Mouse (Mus musculus) hindbrain, embryonic 14.5 days (tissue): ENCODE measurements around the gene Yy2. TPM values are rescaled to one million over a fixed set of nuclear protein-coding genes. Genes with fewer than 3 reads are reported as not detected.

Source experiments
- ATAC-seq: fragments of 200-750 bp; cut with Nextera tagmentation; 2 replicates; pipeline ENCODE4 v1.8.0; 2017; ENCODE audit warnings: moderate number of reproducible peaks, mild to moderate bottlenecking, moderate TSS enrichment, moderate library complexity; ENCODE audit not compliant: low FRiP score
- DNase-seq: peaks from one replicate; pipeline ENCODE4 v3.0.0-alpha.2; 2015; ENCODE audit warnings: low spot score
- H3K27ac ChIP-seq: fragments of 300-500 bp; sonication (generic); 2 replicates; pipeline ENCODE4 v1.5.1; 2014; ENCODE audit warnings: mild to moderate bottlenecking, moderate library complexity
- H3K27me3 ChIP-seq: fragments of 300-500 bp; sonication (generic); 2 replicates; pipeline ENCODE4 v1.6.1; 2014; ENCODE audit warnings: mild to moderate bottlenecking, low read length, mixed read lengths; ENCODE audit not compliant: control insufficient read depth, insufficient read depth
- H3K36me3 ChIP-seq: fragments of 300-500 bp; sonication (generic); replicated peaks from 2 replicates; pipeline ENCODE4 v1.6.1; 2014; ENCODE audit not compliant: control insufficient read depth, insufficient read depth
- H3K4me1 ChIP-seq: fragments of 300-500 bp; sonication (generic); replicated peaks from 2 replicates; pipeline ENCODE4 v1.6.1; 2014; ENCODE audit warnings: antibody characterized with exemption, low read length, mixed read lengths; ENCODE audit not compliant: control insufficient read depth, insufficient read depth
- H3K4me2 ChIP-seq: fragments of 300-500 bp; sonication (generic); replicated peaks from 2 replicates; pipeline ENCODE4 v1.6.1; 2014; ENCODE audit warnings: mild to moderate bottlenecking, moderate library complexity
- H3K4me3 ChIP-seq: fragments of 300-500 bp; sonication (generic); replicated peaks from 2 replicates; pipeline ENCODE4 v1.5.1; 2014; ENCODE audit warnings: mild to moderate bottlenecking, low read length
- H3K9ac ChIP-seq: fragments of 300-500 bp; sonication (generic); 2 replicates; pipeline ENCODE4 v1.6.1; 2014
- H3K9me3 ChIP-seq: fragments of 300-500 bp; sonication (generic); 2 replicates; pipeline ENCODE4 v1.6.1; 2016; ENCODE audit warnings: low read length; ENCODE audit not compliant: control insufficient read depth
- WGBS: fragments of 180-500 bp; shearing (Covaris S2); extraction: QIAGEN DNeasy Blood & Tissue Kit; methylation state at CpG from one replicate; pipeline ENCODE4 v1.1.7; 2014; 5-methylcytosine and 5-hydroxymethylcytosine counted together
- polyA plus RNA-seq: library from polyadenylated mRNA; unstranded; fragments of >200 nt; fragmentation: Nextera tagmentation; extraction: Ambion mirVana; gene quantifications from 2 replicates; pipeline ENCODE4 v1.2.1, GENCODE M21; 2014

The Yy2 gene
- polyA plus RNA-seq = 2.3 and 2.5 TPM in 2 replicates

- 89% methylated on average over 26 of the region's 26 CpGs for WGBS
- DNase-seq = no peak
- H3K9ac ChIP-seq = no peak within 1 kb of the TSS
- H3K27me3 ChIP-seq = no peaks in the 10 kb centered on the region
- H3K27ac ChIP-seq = no peak within 1 kb of the TSS
- no peak for ATAC-seq
- H3K36me3 ChIP-seq = no peaks in the 10 kb centered on the region; the same call in 1 of the 2 replicates
- no peaks in the 10 kb centered on the region for H3K4me1 ChIP-seq
- H3K4me3 ChIP-seq = no peak within 1 kb of the TSS
- no peak within 1 kb of the TSS for H3K4me2 ChIP-seq
- H3K9me3 ChIP-seq = no peaks in the 10 kb centered on the region
Observed at GRCm38 (mm10) chrX:157568840-157569239, at the start of gene Yy2. Gene Yy2, minus strand, starts transcription at chrX:157568985.

GRCm38 (mm10) chrX:157612894-157613293 lies 44.1 kb upstream of the Yy2 start:
- H3K36me3 ChIP-seq = no peaks in the 10 kb centered on the region
- 15% methylated on average over 27 of the region's 32 CpGs for WGBS
- H3K9me3 ChIP-seq = no peaks in the 10 kb centered on the region
- H3K27me3 ChIP-seq = no peaks in the 10 kb centered on the region
- ATAC-seq (no peak), DNase-seq (no peak)
- H3K27ac ChIP-seq = no peak overlapping the region
- no peak overlapping the region for H3K9ac ChIP-seq
- H3K4me1 ChIP-seq = no peaks in the 10 kb centered on the region
- peak overlapping the region; percentile 36 for H3K4me2 ChIP-seq
- no peak overlapping the region for H3K4me3 ChIP-seq

- ATAC-seq (no peak), DNase-seq (peak; percentile 65)
- 14% methylated on average over 3 of the region's 3 CpGs for WGBS
- H3K4me2 ChIP-seq = peak overlapping the region; percentile 15; the same call in 1 of the 2 replicates
- H3K4me3 ChIP-seq = no peak overlapping the region
- no peaks in the 10 kb centered on the region for H3K9me3 ChIP-seq
- H3K4me1 ChIP-seq = peaks cover 8% of the 10 kb centered on the region
- no peaks in the 10 kb centered on the region for H3K27me3 ChIP-seq
- peak overlapping the region; percentile 62; the same call in 1 of the 2 replicates for H3K27ac ChIP-seq
- no peaks in the 10 kb centered on the region for H3K36me3 ChIP-seq
- no peak overlapping the region for H3K9ac ChIP-seq
Observed at GRCm38 (mm10) chrX:157601450-157601849, 32.7 kb upstream of the Yy2 start.

GRCm38 (mm10) chrX:157598186-157598996 lies 29.6 kb upstream of the Yy2 start, which contains the start of gene Mbtps2:
Gene Mbtps2, minus strand, starts transcription at chrX:157598715.
- Histone ChIP-seq H3K36me3 (no peaks in the 10 kb centered on the region), H3K9ac (peak within 1 kb of the TSS; percentile 79), H3K27me3 (no peaks in the 10 kb centered on the region), H3K4me3 (peak within 1 kb of the TSS; percentile 61), H3K4me1 (peaks cover 8% of the 10 kb centered on the region), H3K27ac (peak within 1 kb of the TSS; percentile 90), H3K9me3 (no peaks in the 10 kb centered on the region), H3K4me2 (peak within 1 kb of the TSS; percentile 60)
- ATAC-seq (peak; percentile 86), DNase-seq (peak; percentile 71)
- 14% methylated on average over 61 of the region's 74 CpGs for WGBS

GRCm38 (mm10) chrX:157597585-157598185 lies 28.9 kb upstream of the Yy2 start:
- ATAC-seq (peak; percentile 21; the same call in 1 of the 2 replicates), DNase-seq (peak; percentile 25)
- WGBS = 19% methylated on average over 17 of the region's 17 CpGs

GRCm38 (mm10) chrX:157596802-157597201 lies 28.0 kb upstream of the Yy2 start:
- peak overlapping the region; percentile 60 for H3K4me2 ChIP-seq
- no peak for DNase-seq
- H3K27ac ChIP-seq = no peak overlapping the region
- no peaks in the 10 kb centered on the region for H3K36me3 ChIP-seq
- H3K27me3 ChIP-seq = no peaks in the 10 kb centered on the region
- no peaks in the 10 kb centered on the region for H3K9me3 ChIP-seq
- peaks cover 8% of the 10 kb centered on the region for H3K4me1 ChIP-seq
- H3K9ac ChIP-seq = peak overlapping the region; percentile 79; the same call in 1 of the 2 replicates
- WGBS = 88% methylated on average over 5 of the region's 5 CpGs
- no peak for ATAC-seq
- 0 out of 2 replicates have a peak overlapping the region, but pooled peaks have one; percentile 61 for H3K4me3 ChIP-seq

More at GRCm38 (mm10) chrX:157597585-157598185, 28.9 kb upstream of the Yy2 start:
- Histone ChIP-seq H3K4me2 (peak overlapping the region; percentile 60), H3K9me3 (no peaks in the 10 kb centered on the region), H3K27ac (peak overlapping the region; percentile 90), H3K36me3 (no peaks in the 10 kb centered on the region), H3K4me1 (peaks cover 8% of the 10 kb centered on the region), H3K9ac (peak overlapping the region; percentile 79), H3K4me3 (peak overlapping the region; percentile 61), H3K27me3 (no peaks in the 10 kb centered on the region)

GRCm38 (mm10) chrX:157595927-157596326 lies 27.1 kb upstream of the Yy2 start:
- no peak overlapping the region for H3K4me3 ChIP-seq
- no peak overlapping the region for H3K27ac ChIP-seq
- no peak overlapping the region for H3K9ac ChIP-seq
- H3K4me1 ChIP-seq = peaks cover 8% of the 10 kb centered on the region
- H3K36me3 ChIP-seq = no peaks in the 10 kb centered on the region
- no peaks in the 10 kb centered on the region for H3K27me3 ChIP-seq
- DNase-seq = no peak
- ATAC-seq = no peak
- H3K9me3 ChIP-seq = no peaks in the 10 kb centered on the region
- no peak overlapping the region for H3K4me2 ChIP-seq
- 91% methylated on average over 6 of the region's 6 CpGs for WGBS

GRCm38 (mm10) chrX:157594606-157595005 lies 25.8 kb upstream of the Yy2 start:
- 68% methylated on average over 2 of the region's 2 CpGs for WGBS

GRCm38 (mm10) chrX:157587001-157587400 lies 18.2 kb upstream of the Yy2 start:
- 40% methylated on average over 5 of the region's 5 CpGs for WGBS
- DNase-seq (no peak), ATAC-seq (no peak)
- Histone ChIP-seq H3K9ac (no peak overlapping the region), H3K36me3 (no peaks in the 10 kb centered on the region), H3K27me3 (no peaks in the 10 kb centered on the region), H3K4me3 (no peak overlapping the region), H3K4me1 (no peaks in the 10 kb centered on the region), H3K9me3 (no peaks in the 10 kb centered on the region), H3K4me2 (no peak overlapping the region), H3K27ac (no peak overlapping the region)

More at GRCm38 (mm10) chrX:157594606-157595005, 25.8 kb upstream of the Yy2 start:
- H3K9ac ChIP-seq = no peak overlapping the region
- no peaks in the 10 kb centered on the region for H3K27me3 ChIP-seq
- no peak overlapping the region for H3K27ac ChIP-seq
- H3K4me3 ChIP-seq = no peak overlapping the region
- no peaks in the 10 kb centered on the region for H3K9me3 ChIP-seq
- no peak overlapping the region for H3K4me2 ChIP-seq
- peaks cover 8% of the 10 kb centered on the region for H3K4me1 ChIP-seq
- H3K36me3 ChIP-seq = no peaks in the 10 kb centered on the region
- no peak for DNase-seq
- ATAC-seq = no peak
